13 mouse cellular contexts compared by ENCODE assay signal in the genomic region with DNA sequence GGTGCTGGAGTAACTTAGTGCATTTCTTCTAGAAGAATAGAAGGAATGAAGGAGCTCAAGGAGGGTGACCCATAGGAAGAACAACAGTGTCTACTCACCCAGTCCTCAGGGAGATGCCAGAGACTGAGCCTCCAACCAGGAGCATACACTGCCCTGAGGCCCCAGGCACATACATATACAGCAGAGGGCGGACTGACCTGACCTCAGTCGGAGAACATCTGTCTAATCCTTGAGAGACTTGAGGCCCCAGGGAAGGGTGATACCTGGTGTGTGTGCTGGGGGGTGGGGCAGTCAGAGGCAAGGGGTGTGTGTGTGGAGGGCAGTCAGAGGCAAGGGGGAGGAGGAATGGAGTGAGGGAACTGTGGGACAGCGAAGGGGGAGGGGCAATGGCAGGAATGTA. TPM values are rescaled to one million over a fixed set of nuclear protein-coding genes. Genes with fewer than 3 reads are reported as not detected.
DNase-seq lines count a peak whose midpoint lies in the region; ATAC-seq lines count a peak whose summit lies in the region.
"Had no signal": no experiment of that assay in that cellular context is flagged by ENCODE, and none has a peak within 500 bp of the region (broad histone marks: within the 10 kb centered on the region; RNA-seq: fewer than 3 reads in every experiment).

No protein-coding gene starts in this region.

- no peaks in the 10 kb centered on the region for H3K27me3 ChIP-seq in heart, embryonic 11.5 days (ENCODE audit: control insufficient read depth, insufficient read depth, low read length)
- no peaks in the 10 kb centered on the region for H3K27me3 ChIP-seq in midbrain, embryonic 11.5 days (ENCODE audit: control insufficient read depth, insufficient read depth, low read length)
- H3K27me3 ChIP-seq in midbrain, embryonic 14.5 days (ENCODE audit: control insufficient read depth, insufficient read depth, low read length): no peaks in the 10 kb centered on the region
- H3K27me3 ChIP-seq in embryonic facial prominence, embryonic 12.5 days: no peaks in the 10 kb centered on the region
- H3K27me3 ChIP-seq in stomach, embryonic 16.5 days (ENCODE audit: control insufficient read depth, insufficient read depth, low read length): no peaks in the 10 kb centered on the region
- no peaks in the 10 kb centered on the region for H3K27me3 ChIP-seq in forebrain, embryonic 11.5 days (ENCODE audit: control insufficient read depth, insufficient read depth, low read length)
- H3K27me3 ChIP-seq: liver, embryonic 15.5 days; Patski had no signal

- H3K9ac ChIP-seq in heart, embryonic 11.5 days (ENCODE audit: low read depth, low read length): no peak overlapping the region
- H3K9ac ChIP-seq in midbrain, embryonic 11.5 days (ENCODE audit: low read length): no peak overlapping the region
- no peak overlapping the region for H3K9ac ChIP-seq in midbrain, embryonic 14.5 days (replicated peaks; ENCODE audit: low read length)
- no peak overlapping the region for H3K9ac ChIP-seq in embryonic facial prominence, embryonic 12.5 days
- no peak overlapping the region for H3K9ac ChIP-seq in stomach, embryonic 16.5 days (ENCODE audit: low read length)
- H3K9ac ChIP-seq in forebrain, embryonic 11.5 days (ENCODE audit: low read length): no peak overlapping the region
- H3K9ac ChIP-seq: liver, embryonic 15.5 days had no signal

- WGBS in heart, embryonic 11.5 days (ENCODE audit: insufficient replicate concordance): 36% methylated on average over 3 of the region's 3 CpGs
- WGBS in midbrain, embryonic 11.5 days: 76% methylated on average over 3 of the region's 3 CpGs
- WGBS in midbrain, embryonic 14.5 days: 63% methylated on average over 3 of the region's 3 CpGs
- 37% methylated on average over 3 of the region's 3 CpGs for WGBS in embryonic facial prominence, embryonic 12.5 days
- 43% methylated on average over 3 of the region's 3 CpGs for WGBS in stomach, embryonic 16.5 days
- WGBS in forebrain, embryonic 11.5 days: 71% methylated on average over 3 of the region's 3 CpGs

- no peaks in the 10 kb centered on the region for H3K36me3 ChIP-seq in heart, embryonic 11.5 days (ENCODE audit: control insufficient read depth, insufficient read depth, low read length)
- H3K36me3 ChIP-seq in midbrain, embryonic 11.5 days (ENCODE audit: control insufficient read depth, insufficient read depth, low read length): no peaks in the 10 kb centered on the region
- no peaks in the 10 kb centered on the region for H3K36me3 ChIP-seq in midbrain, embryonic 14.5 days (ENCODE audit: control insufficient read depth, insufficient read depth, low read length)
- no peaks in the 10 kb centered on the region for H3K36me3 ChIP-seq in embryonic facial prominence, embryonic 12.5 days
- no peaks in the 10 kb centered on the region for H3K36me3 ChIP-seq in stomach, embryonic 16.5 days (ENCODE audit: control insufficient read depth, insufficient read depth, low read length)
- H3K36me3 ChIP-seq in forebrain, embryonic 11.5 days (ENCODE audit: control insufficient read depth, insufficient read depth, low read length): no peaks in the 10 kb centered on the region
- H3K36me3 ChIP-seq: liver, embryonic 15.5 days; midbrain, embryonic 10.5 days had no signal

- peaks cover 14% of the 10 kb centered on the region for H3K4me1 ChIP-seq in heart, embryonic 11.5 days (ENCODE audit: control insufficient read depth, insufficient read depth, low read length)
- H3K4me1 ChIP-seq in midbrain, embryonic 11.5 days (ENCODE audit: control insufficient read depth, insufficient read depth, low read length): no peaks in the 10 kb centered on the region
- no peaks in the 10 kb centered on the region for H3K4me1 ChIP-seq in midbrain, embryonic 14.5 days (ENCODE audit: control insufficient read depth, insufficient read depth, low read length)
- H3K4me1 ChIP-seq in embryonic facial prominence, embryonic 12.5 days: peaks cover 4% of the 10 kb centered on the region; the same call in 1 of the 2 replicates
- 0 out of 2 replicates have a peak, but pooled peaks cover 5% of the 10 kb centered on the region for H3K4me1 ChIP-seq in stomach, embryonic 16.5 days (ENCODE audit: control insufficient read depth, insufficient read depth, low read length)
- no peaks in the 10 kb centered on the region; the same call in 1 of the 2 replicates for H3K4me1 ChIP-seq in forebrain, embryonic 11.5 days (replicated peaks; ENCODE audit: control insufficient read depth, insufficient read depth, low read length)
- H3K4me1 ChIP-seq: liver, embryonic 15.5 days had no signal

- no peak overlapping the region for H3K4me3 ChIP-seq in heart, embryonic 11.5 days (ENCODE audit: low read depth, low read length)
- H3K4me3 ChIP-seq in midbrain, embryonic 11.5 days (ENCODE audit: low read depth, low read length): no peak overlapping the region
- no peak overlapping the region for H3K4me3 ChIP-seq in midbrain, embryonic 14.5 days (replicated peaks; ENCODE audit: low read depth, low read length)
- H3K4me3 ChIP-seq in embryonic facial prominence, embryonic 12.5 days: no peak overlapping the region
- H3K4me3 ChIP-seq in stomach, embryonic 16.5 days (replicated peaks; ENCODE audit: low read length): no peak overlapping the region
- no peak overlapping the region for H3K4me3 ChIP-seq in forebrain, embryonic 11.5 days (ENCODE audit: low read depth, low read length)
- H3K4me3 ChIP-seq: liver, embryonic 15.5 days; midbrain, embryonic 10.5 days had no signal

- H3K27ac ChIP-seq in heart, embryonic 11.5 days (ENCODE audit: low read depth, low read length): no peak overlapping the region
- no peak overlapping the region for H3K27ac ChIP-seq in midbrain, embryonic 11.5 days (ENCODE audit: low read depth, low read length)
- no peak overlapping the region for H3K27ac ChIP-seq in midbrain, embryonic 14.5 days (replicated peaks; ENCODE audit: low read depth, low read length)
- no peak overlapping the region for H3K27ac ChIP-seq in embryonic facial prominence, embryonic 12.5 days
- peak overlapping the region; percentile 21; the same call in 1 of the 2 replicates for H3K27ac ChIP-seq in stomach, embryonic 16.5 days (ENCODE audit: low read length)
- no peak overlapping the region for H3K27ac ChIP-seq in forebrain, embryonic 11.5 days (ENCODE audit: low read depth, low read length)
- H3K27ac ChIP-seq: liver, embryonic 15.5 days; midbrain, embryonic 10.5 days had no signal

- no peak overlapping the region for H3K4me2 ChIP-seq in heart, embryonic 11.5 days
- H3K4me2 ChIP-seq in midbrain, embryonic 11.5 days: no peak overlapping the region
- H3K4me2 ChIP-seq in midbrain, embryonic 14.5 days (ENCODE audit: low read length): no peak overlapping the region
- no peak overlapping the region for H3K4me2 ChIP-seq in embryonic facial prominence, embryonic 12.5 days (replicated peaks)
- H3K4me2 ChIP-seq in stomach, embryonic 16.5 days (ENCODE audit: low read depth, low read length): no peak overlapping the region
- no peak overlapping the region for H3K4me2 ChIP-seq in forebrain, embryonic 11.5 days (ENCODE audit: low read depth, low read length, severe bottlenecking)
- H3K4me2 ChIP-seq: liver, embryonic 15.5 days had no signal

- H3K9me3 ChIP-seq in heart, embryonic 11.5 days (replicated peaks; ENCODE audit: control insufficient read depth, low read length): no peaks in the 10 kb centered on the region
- no peaks in the 10 kb centered on the region for H3K9me3 ChIP-seq in midbrain, embryonic 11.5 days (ENCODE audit: control insufficient read depth, low read length)
- H3K9me3 ChIP-seq in midbrain, embryonic 14.5 days (ENCODE audit: control insufficient read depth, low read length): no peaks in the 10 kb centered on the region
- no peaks in the 10 kb centered on the region for H3K9me3 ChIP-seq in embryonic facial prominence, embryonic 12.5 days
- H3K9me3 ChIP-seq in stomach, embryonic 16.5 days (replicated peaks; ENCODE audit: control insufficient read depth, low read length): no peaks in the 10 kb centered on the region
- no peaks in the 10 kb centered on the region for H3K9me3 ChIP-seq in forebrain, embryonic 11.5 days (ENCODE audit: control insufficient read depth, low read length)
- H3K9me3 ChIP-seq: liver, embryonic 15.5 days; midbrain, embryonic 10.5 days had no signal

- DNase-seq in heart, postnatal 4 days: no peak
- no peak for DNase-seq in midbrain, embryonic 11.5 days (ENCODE audit: low spot score, missing footprints)
- no peak for DNase-seq in midbrain, embryonic 14.5 days
- no peak for DNase-seq in forebrain, embryonic 11.5 days (ENCODE audit: low spot score)
- DNase-seq: cerebellum, postnatal 14 days; kidney, postnatal 14 days; right cerebral cortex, postnatal 25 days had no signal

- ATAC-seq in heart, embryonic 11.5 days (replicated peaks; ENCODE audit: insufficient number of reproducible peaks, low FRiP score, low TSS enrichment): 0 out of 2 replicates have a peak, but pooled peaks have one; percentile 31
- ATAC-seq in midbrain, embryonic 11.5 days (ENCODE audit: low FRiP score): peak; percentile 55; the same call in 1 of the 2 replicates
- no peak for ATAC-seq in midbrain, embryonic 14.5 days (ENCODE audit: low FRiP score, low TSS enrichment)
- peak; percentile 56; the same call in 1 of the 2 replicates for ATAC-seq in embryonic facial prominence, embryonic 12.5 days (ENCODE audit: insufficient number of reproducible peaks, insufficient read depth, low FRiP score, low TSS enrichment)
- peak; percentile 69 for ATAC-seq in stomach, embryonic 16.5 days (ENCODE audit: insufficient read depth, low FRiP score)
- no peak for ATAC-seq in forebrain, embryonic 11.5 days (replicated peaks; ENCODE audit: low FRiP score)
- ATAC-seq: Patski had no signal

RNA-seq across cellular contexts. Expression of a gene that starts 14.8 kb away (rescaled TPM):
- polyA plus RNA-seq in heart, embryonic 11.5 days (2014; fragmentation: Nextera tagmentation; extraction: Ambion mirVana): 80.9 and 102 TPM in 2 replicates
- 100 to 1,000 TPM; 226 to 239 TPM for total RNA-seq in heart, postnatal 4 days (2021)
- 6.0 and 6.1 TPM in 2 replicates for polyA plus RNA-seq in midbrain, embryonic 11.5 days (2014; fragmentation: Nextera tagmentation; extraction: Ambion mirVana)
- 4.1 and 4.3 TPM in 2 replicates for polyA plus RNA-seq in midbrain, embryonic 14.5 days (2014; fragmentation: Nextera tagmentation; extraction: Ambion mirVana)
- polyA plus RNA-seq in embryonic facial prominence, embryonic 12.5 days (2016; fragmentation: Nextera tagmentation; extraction: Ambion mirVana): 45.3 and 48.4 TPM in 2 replicates
- polyA plus RNA-seq in stomach, embryonic 16.5 days (2015; fragmentation: Nextera tagmentation; extraction: Ambion mirVana): 465 and 640 TPM in 2 replicates
- 11.4 and 11.8 TPM in 2 replicates for polyA plus RNA-seq in forebrain, embryonic 11.5 days (2014; fragmentation: Nextera tagmentation; extraction: Ambion mirVana)

Comparison
In these comparisons a context has a peak if more than half of its experiments do, and no peak if none do; other contexts are left out.
1. ATAC-seq: peak in heart, embryonic 11.5 days (single experiment), midbrain, embryonic 11.5 days (single experiment), embryonic facial prominence, embryonic 12.5 days (single experiment) and stomach, embryonic 16.5 days (single experiment); none in midbrain, embryonic 14.5 days (single experiment) and forebrain, embryonic 11.5 days (single experiment).